Mouse (Mus musculus) hindbrain, embryonic 14.5 days (tissue): ENCODE results near the gene Grin2a. TPM values are rescaled to one million over a fixed set of nuclear protein-coding genes. Genes with fewer than 3 reads are reported as not detected.

ENCODE experiments used
- ATAC-seq: fragments of 200-750 bp; cut with Nextera tagmentation; 2 replicates; pipeline ENCODE4 v1.8.0; 2017; ENCODE audit warnings: moderate number of reproducible peaks, mild to moderate bottlenecking, moderate TSS enrichment, moderate library complexity; ENCODE audit not compliant: low FRiP score
- DNase-seq: peaks from one replicate; pipeline ENCODE4 v3.0.0-alpha.2; 2015; ENCODE audit warnings: low spot score
- H3K27ac ChIP-seq: fragments of 300-500 bp; sonication (generic); 2 replicates; pipeline ENCODE4 v1.5.1; 2014; ENCODE audit warnings: mild to moderate bottlenecking, moderate library complexity
- H3K27me3 ChIP-seq: fragments of 300-500 bp; sonication (generic); 2 replicates; pipeline ENCODE4 v1.6.1; 2014; ENCODE audit warnings: mild to moderate bottlenecking, low read length, mixed read lengths; ENCODE audit not compliant: control insufficient read depth, insufficient read depth
- H3K36me3 ChIP-seq: fragments of 300-500 bp; sonication (generic); replicated peaks from 2 replicates; pipeline ENCODE4 v1.6.1; 2014; ENCODE audit not compliant: control insufficient read depth, insufficient read depth
- H3K4me1 ChIP-seq: fragments of 300-500 bp; sonication (generic); replicated peaks from 2 replicates; pipeline ENCODE4 v1.6.1; 2014; ENCODE audit warnings: antibody characterized with exemption, low read length, mixed read lengths; ENCODE audit not compliant: control insufficient read depth, insufficient read depth
- H3K4me2 ChIP-seq: fragments of 300-500 bp; sonication (generic); replicated peaks from 2 replicates; pipeline ENCODE4 v1.6.1; 2014; ENCODE audit warnings: mild to moderate bottlenecking, moderate library complexity
- H3K4me3 ChIP-seq: fragments of 300-500 bp; sonication (generic); replicated peaks from 2 replicates; pipeline ENCODE4 v1.5.1; 2014; ENCODE audit warnings: mild to moderate bottlenecking, low read length
- H3K9ac ChIP-seq: fragments of 300-500 bp; sonication (generic); 2 replicates; pipeline ENCODE4 v1.6.1; 2014
- H3K9me3 ChIP-seq: fragments of 300-500 bp; sonication (generic); 2 replicates; pipeline ENCODE4 v1.6.1; 2016; ENCODE audit warnings: low read length; ENCODE audit not compliant: control insufficient read depth
- WGBS: fragments of 180-500 bp; shearing (Covaris S2); extraction: QIAGEN DNeasy Blood & Tissue Kit; methylation state at CpG from one replicate; pipeline ENCODE4 v1.1.7; 2014; 5-methylcytosine and 5-hydroxymethylcytosine counted together
- polyA plus RNA-seq: library from polyadenylated mRNA; unstranded; fragments of >200 nt; fragmentation: Nextera tagmentation; extraction: Ambion mirVana; gene quantifications from 2 replicates; pipeline ENCODE4 v1.2.1, GENCODE M21; 2014

Gene Grin2a
- polyA plus RNA-seq = 6.2 and 6.9 TPM in 2 replicates

GRCm38 (mm10) chr16:9994951-9995813 is at the start of gene Grin2a:
TSS of gene Grin2a (minus strand) at chr16:9995560.
- Histone ChIP-seq H3K27ac (peak within 1 kb of the TSS; percentile 74), H3K4me3 (peak within 1 kb of the TSS; percentile 55), H3K4me2 (peak within 1 kb of the TSS; percentile 94), H3K9me3 (no peaks in the 10 kb centered on the region), H3K4me1 (peaks cover 14% of the 10 kb centered on the region), H3K36me3 (no peaks in the 10 kb centered on the region), H3K9ac (peak within 1 kb of the TSS; percentile 71), H3K27me3 (peaks cover 56% of the 10 kb centered on the region)
- WGBS = under 1% methylated on average over 66 of the region's 69 CpGs
- DNase-seq (peak; percentile 37), ATAC-seq (peak; percentile 63)

DNA sequence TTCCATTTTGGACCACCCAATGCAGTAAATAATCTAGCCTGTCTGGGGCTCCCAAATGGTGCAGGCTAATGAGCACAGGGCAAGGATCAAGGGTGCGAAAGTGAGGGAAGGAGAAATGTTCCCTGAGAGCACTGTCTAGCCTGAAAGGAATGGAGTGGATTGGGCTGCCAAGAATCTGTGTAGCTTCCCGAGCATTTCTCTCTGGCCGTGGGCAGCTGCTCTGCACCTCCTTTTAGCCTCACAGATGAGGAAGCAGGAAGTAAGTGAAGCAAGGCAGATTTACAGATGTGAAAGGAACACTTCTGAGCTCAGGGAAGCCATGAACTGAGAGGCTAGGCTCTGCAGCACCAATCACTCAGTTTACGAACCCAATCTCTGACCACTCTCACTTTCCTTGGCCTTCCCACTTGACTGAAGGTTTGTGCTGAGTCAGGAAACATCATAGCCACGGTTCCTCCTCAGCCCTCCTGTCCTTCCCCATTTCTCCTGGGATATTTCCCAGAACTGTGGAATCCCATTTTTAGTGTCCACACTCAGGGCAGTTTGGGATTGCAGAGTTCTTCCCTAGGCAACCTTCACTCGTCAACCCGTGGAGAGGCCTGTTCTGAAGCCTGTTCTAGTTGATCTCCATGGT is 40.3 kb upstream of the Grin2a start:
- WGBS = 82% methylated on average over 7 of the region's 7 CpGs
- H3K9me3 ChIP-seq = no peaks in the 10 kb centered on the region
- ATAC-seq (no peak), DNase-seq (no peak)
- H3K27ac ChIP-seq = no peak overlapping the region
- H3K36me3 ChIP-seq = no peaks in the 10 kb centered on the region
- no peak overlapping the region for H3K9ac ChIP-seq
- no peak overlapping the region for H3K4me2 ChIP-seq
- H3K27me3 ChIP-seq = no peaks in the 10 kb centered on the region
- H3K4me1 ChIP-seq = no peaks in the 10 kb centered on the region
- H3K4me3 ChIP-seq = no peak overlapping the region

GRCm38 (mm10) chr16:10033416-10033979 is 38.1 kb upstream of the Grin2a start:
- Histone ChIP-seq H3K4me2 (no peak overlapping the region), H3K27me3 (no peaks in the 10 kb centered on the region), H3K36me3 (no peaks in the 10 kb centered on the region), H3K4me1 (no peaks in the 10 kb centered on the region), H3K9me3 (no peaks in the 10 kb centered on the region), H3K27ac (no peak overlapping the region), H3K9ac (no peak overlapping the region), H3K4me3 (no peak overlapping the region)
- ATAC-seq (no peak), DNase-seq (no peak)
- 91% methylated on average over 4 of the region's 4 CpGs for WGBS

DNA sequence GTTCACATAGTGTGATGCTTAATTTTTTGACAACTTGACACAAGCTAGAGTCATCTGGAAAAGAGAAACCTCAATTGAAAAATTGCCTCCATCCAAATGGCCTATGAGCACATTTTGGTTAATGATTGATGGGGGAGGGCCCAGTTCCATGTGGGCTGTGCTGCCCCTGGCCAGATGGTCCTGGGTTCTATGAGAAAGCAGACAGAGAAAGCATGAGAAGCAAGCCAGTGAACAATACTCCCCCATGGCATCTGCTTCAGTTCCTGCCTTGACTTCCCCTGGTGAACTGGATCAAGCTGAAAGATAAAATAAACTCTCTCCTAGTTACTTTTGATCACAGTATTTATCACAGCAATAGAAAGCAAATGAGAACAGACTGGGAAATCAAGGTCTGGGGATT is 36.5 kb upstream of the Grin2a start:
- no peak for ATAC-seq
- no peak overlapping the region for H3K9ac ChIP-seq
- no peaks in the 10 kb centered on the region for H3K36me3 ChIP-seq
- H3K4me2 ChIP-seq = no peak overlapping the region
- H3K4me3 ChIP-seq = no peak overlapping the region
- no peak overlapping the region for H3K27ac ChIP-seq
- H3K27me3 ChIP-seq = no peaks in the 10 kb centered on the region
- no peaks in the 10 kb centered on the region for H3K9me3 ChIP-seq
- no peaks in the 10 kb centered on the region for H3K4me1 ChIP-seq
- DNase-seq = no peak

GRCm38 (mm10) chr16:10026741-10027140 is 31.4 kb upstream of the Grin2a start:
- Histone ChIP-seq H3K4me3 (no peak overlapping the region), H3K4me1 (no peaks in the 10 kb centered on the region), H3K36me3 (no peaks in the 10 kb centered on the region), H3K27me3 (no peaks in the 10 kb centered on the region), H3K9ac (no peak overlapping the region), H3K27ac (no peak overlapping the region), H3K9me3 (no peaks in the 10 kb centered on the region), H3K4me2 (no peak overlapping the region)
- 84% methylated on average over 6 of the region's 6 CpGs for WGBS
- no peak for DNase-seq
- no peak for ATAC-seq

- Histone ChIP-seq H3K4me1 (no peaks in the 10 kb centered on the region), H3K9me3 (peaks cover 13% of the 10 kb centered on the region; the same call in 1 of the 2 replicates), H3K9ac (no peak overlapping the region), H3K27me3 (no peaks in the 10 kb centered on the region), H3K4me2 (no peak overlapping the region), H3K36me3 (no peaks in the 10 kb centered on the region), H3K4me3 (no peak overlapping the region), H3K27ac (no peak overlapping the region)
- WGBS = 68% methylated on average over 1 of the region's 1 CpGs
- DNase-seq (no peak), ATAC-seq (no peak)
Observed at GRCm38 (mm10) chr16:10009743-10010142, 14.4 kb upstream of the Grin2a start.

- no peak overlapping the region for H3K4me3 ChIP-seq
- H3K4me1 ChIP-seq = no peaks in the 10 kb centered on the region
- 71% methylated on average over 5 of the region's 5 CpGs for WGBS
- no peak overlapping the region for H3K9ac ChIP-seq
- no peaks in the 10 kb centered on the region for H3K27me3 ChIP-seq
- H3K9me3 ChIP-seq = no peaks in the 10 kb centered on the region
- no peak overlapping the region for H3K4me2 ChIP-seq
- DNase-seq = no peak
- no peak overlapping the region for H3K27ac ChIP-seq
- ATAC-seq = no peak
- H3K36me3 ChIP-seq = no peaks in the 10 kb centered on the region
Observed at GRCm38 (mm10) chr16:10005606-10006005, 10.2 kb upstream of the Grin2a start.

DNA sequence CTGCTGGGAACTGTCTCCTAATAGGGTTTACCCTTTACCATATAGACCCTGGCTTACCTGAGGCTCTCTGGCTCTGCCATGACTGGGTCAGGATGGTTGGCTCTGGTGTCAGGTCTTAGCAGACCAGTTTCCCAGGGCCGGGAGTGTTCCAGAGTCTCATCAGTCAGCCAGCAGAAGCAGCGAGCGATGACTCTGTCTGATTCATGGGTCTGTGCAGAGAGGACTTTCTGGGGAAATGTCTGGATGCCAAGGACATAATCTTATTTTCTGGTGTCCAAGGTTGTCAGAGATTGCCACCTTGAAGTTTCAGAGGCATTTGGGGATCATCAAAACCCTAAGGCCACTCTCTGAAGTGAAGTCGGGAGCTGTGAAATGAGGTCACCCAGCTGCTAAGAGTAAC is 8.7 kb upstream of the Grin2a start:
- DNase-seq (no peak), ATAC-seq (no peak)
- Histone ChIP-seq H3K27me3 (no peaks in the 10 kb centered on the region), H3K4me1 (no peaks in the 10 kb centered on the region), H3K4me3 (no peak overlapping the region), H3K9me3 (no peaks in the 10 kb centered on the region), H3K9ac (no peak overlapping the region), H3K36me3 (no peaks in the 10 kb centered on the region), H3K4me2 (no peak overlapping the region), H3K27ac (no peak overlapping the region)
- 94% methylated on average over 4 of the region's 4 CpGs for WGBS

GRCm38 (mm10) chr16:10003001-10003400 is 7.6 kb upstream of the Grin2a start:
- Histone ChIP-seq H3K4me2 (no peak overlapping the region), H3K4me1 (no peaks in the 10 kb centered on the region), H3K9ac (no peak overlapping the region), H3K4me3 (no peak overlapping the region), H3K27ac (no peak overlapping the region), H3K9me3 (no peaks in the 10 kb centered on the region), H3K27me3 (no peaks in the 10 kb centered on the region), H3K36me3 (no peaks in the 10 kb centered on the region)
- 79% methylated on average over 1 of the region's 1 CpGs for WGBS
- ATAC-seq (no peak), DNase-seq (no peak)
